Mouse (Mus musculus): ENCODE results near the gene Pmf1. TPM values are rescaled to one million over a fixed set of nuclear protein-coding genes. Genes with fewer than 3 reads are reported as not detected.
A peak's percentile ranks its signal among the peaks of the same experiment; 100 is the strongest.

Gene Pmf1
- polyA plus RNA-seq, 1 experiment from 2014 or later, result 62.5 TPM

- no peak overlapping the region for H3K27ac ChIP-seq (ENCODE audit: low read depth, low read length)
- TF ChIP-seq CTCF (IDR thresholded peaks at IDR 0.05; ENCODE audit: low read depth), result no peak
- peak overlapping the region; percentile 73 for H3K4me2 ChIP-seq (replicated peaks; ENCODE audit: low read depth)
Measured at GRCm38 (mm10) chr3:88408953-88409352, 1.2 kb downstream of the Pmf1 start.

GRCm38 (mm10) chr3:88407529-88407928, 2.6 kb downstream of the Pmf1 start:
- Histone ChIP-seq H3K4me3 (ENCODE audit: low read depth, low read length) (no peak overlapping the region), H3K4me2 (replicated peaks; ENCODE audit: low read depth) (no peak overlapping the region), H3K27me3 (replicated peaks; ENCODE audit: control insufficient read depth, insufficient read depth, low read length) (no peaks in the 10 kb centered on the region), H3K9me3 (ENCODE audit: control insufficient read depth) (no peaks in the 10 kb centered on the region), H3K9ac (ENCODE audit: low read depth, low read length) (no peak overlapping the region), H3K36me3 (ENCODE audit: control insufficient read depth, insufficient read depth) (peaks cover 10% of the 10 kb centered on the region; the same call in 1 of the 2 replicates), H3K4me1 (replicated peaks; ENCODE audit: control insufficient read depth, insufficient read depth, low read length) (0 out of 2 replicates have a peak, but pooled peaks cover 3% of the 10 kb centered on the region), H3K27ac (ENCODE audit: low read depth, low read length) (no peak overlapping the region)
- ATAC-seq, result no peak
- no peak for TF ChIP-seq CTCF (IDR thresholded peaks at IDR 0.05; ENCODE audit: low read depth)
- WGBS, result 48% methylated on average over 7 of the region's 7 CpGs

More at GRCm38 (mm10) chr3:88408953-88409352, 1.2 kb downstream of the Pmf1 start:
- H3K36me3 ChIP-seq (ENCODE audit: control insufficient read depth, insufficient read depth), result peaks cover 20% of the 10 kb centered on the region; the same call in 1 of the 2 replicates
- H3K9ac ChIP-seq (ENCODE audit: low read depth, low read length), result no peak overlapping the region
- no peaks in the 10 kb centered on the region for H3K27me3 ChIP-seq (replicated peaks; ENCODE audit: control insufficient read depth, insufficient read depth, low read length)
- H3K4me1 ChIP-seq (replicated peaks; ENCODE audit: control insufficient read depth, insufficient read depth, low read length), result 0 out of 2 replicates have a peak, but pooled peaks cover 3% of the 10 kb centered on the region
- 44% methylated on average over 5 of the region's 5 CpGs for WGBS
- H3K4me3 ChIP-seq (ENCODE audit: low read depth, low read length), result peak overlapping the region; percentile 47
- no peak for ATAC-seq
- no peaks in the 10 kb centered on the region for H3K9me3 ChIP-seq (ENCODE audit: control insufficient read depth)

- 3% methylated on average over 2 of the region's 2 CpGs for WGBS
- TF ChIP-seq CTCF (IDR thresholded peaks at IDR 0.05; ENCODE audit: low read depth), result peak; percentile 95
- Histone ChIP-seq H3K4me2 (replicated peaks; ENCODE audit: low read depth) (no peak overlapping the region), H3K4me1 (replicated peaks; ENCODE audit: control insufficient read depth, insufficient read depth, low read length) (0 out of 2 replicates have a peak, but pooled peaks cover under 1% of the 10 kb centered on the region), H3K9ac (ENCODE audit: low read depth, low read length) (no peak overlapping the region), H3K27ac (ENCODE audit: low read depth, low read length) (no peak overlapping the region), H3K27me3 (replicated peaks; ENCODE audit: control insufficient read depth, insufficient read depth, low read length) (no peaks in the 10 kb centered on the region), H3K4me3 (ENCODE audit: low read depth, low read length) (no peak overlapping the region), H3K36me3 (ENCODE audit: control insufficient read depth, insufficient read depth) (peaks cover 10% of the 10 kb centered on the region; the same call in 1 of the 2 replicates), H3K9me3 (ENCODE audit: control insufficient read depth) (no peaks in the 10 kb centered on the region)
- no peak for ATAC-seq
Measured at GRCm38 (mm10) chr3:88407090-88407489, 3.0 kb downstream of the Pmf1 start.

GRCm38 (mm10) chr3:88403522-88404230, 6.5 kb downstream of the Pmf1 start:
- ATAC-seq, result no peak
- Histone ChIP-seq H3K4me1 (replicated peaks; ENCODE audit: control insufficient read depth, insufficient read depth, low read length) (no peaks in the 10 kb centered on the region), H3K9me3 (ENCODE audit: control insufficient read depth) (no peaks in the 10 kb centered on the region), H3K4me3 (ENCODE audit: low read depth, low read length) (no peak overlapping the region), H3K27ac (ENCODE audit: low read depth, low read length) (no peak overlapping the region), H3K27me3 (replicated peaks; ENCODE audit: control insufficient read depth, insufficient read depth, low read length) (no peaks in the 10 kb centered on the region), H3K4me2 (replicated peaks; ENCODE audit: low read depth) (no peak overlapping the region), H3K36me3 (ENCODE audit: control insufficient read depth, insufficient read depth) (peaks cover 20% of the 10 kb centered on the region), H3K9ac (ENCODE audit: low read depth, low read length) (no peak overlapping the region)
- 93% methylated on average over 10 of the region's 10 CpGs for WGBS
- TF ChIP-seq CTCF (IDR thresholded peaks at IDR 0.05; ENCODE audit: low read depth), result no peak

GRCm38 (mm10) chr3:88398666-88399065, 11.5 kb downstream of the Pmf1 start:
- no peak for TF ChIP-seq CTCF (IDR thresholded peaks at IDR 0.05; ENCODE audit: low read depth)
- Histone ChIP-seq H3K36me3 (ENCODE audit: control insufficient read depth, insufficient read depth) (peaks cover 40% of the 10 kb centered on the region), H3K4me3 (ENCODE audit: low read depth, low read length) (no peak overlapping the region), H3K4me2 (replicated peaks; ENCODE audit: low read depth) (no peak overlapping the region), H3K27ac (ENCODE audit: low read depth, low read length) (no peak overlapping the region), H3K9me3 (ENCODE audit: control insufficient read depth) (no peaks in the 10 kb centered on the region), H3K4me1 (replicated peaks; ENCODE audit: control insufficient read depth, insufficient read depth, low read length) (no peaks in the 10 kb centered on the region), H3K27me3 (replicated peaks; ENCODE audit: control insufficient read depth, insufficient read depth, low read length) (0 out of 2 replicates have a peak, but pooled peaks cover 11% of the 10 kb centered on the region), H3K9ac (ENCODE audit: low read depth, low read length) (no peak overlapping the region)
- 81% methylated on average over 2 of the region's 2 CpGs for WGBS
- ATAC-seq, result no peak

- 92% methylated on average over 8 of the region's 8 CpGs for WGBS
- Histone ChIP-seq H3K4me3 (ENCODE audit: low read depth, low read length) (no peak overlapping the region), H3K27me3 (replicated peaks; ENCODE audit: control insufficient read depth, insufficient read depth, low read length) (peaks cover 18% of the 10 kb centered on the region), H3K36me3 (ENCODE audit: control insufficient read depth, insufficient read depth) (peaks cover 28% of the 10 kb centered on the region), H3K4me1 (replicated peaks; ENCODE audit: control insufficient read depth, insufficient read depth, low read length) (no peaks in the 10 kb centered on the region), H3K9me3 (ENCODE audit: control insufficient read depth) (no peaks in the 10 kb centered on the region), H3K27ac (ENCODE audit: low read depth, low read length) (no peak overlapping the region), H3K4me2 (replicated peaks; ENCODE audit: low read depth) (no peak overlapping the region), H3K9ac (ENCODE audit: low read depth, low read length) (no peak overlapping the region)
- no peak for TF ChIP-seq CTCF (IDR thresholded peaks at IDR 0.05; ENCODE audit: low read depth)
- ATAC-seq, result no peak
Measured at GRCm38 (mm10) chr3:88395742-88396141, 14.4 kb downstream of the Pmf1 start.

All from intestine, postnatal 0 days (tissue).